Mouse (Mus musculus): ENCODE results near the gene Gucd1.

DNA sequence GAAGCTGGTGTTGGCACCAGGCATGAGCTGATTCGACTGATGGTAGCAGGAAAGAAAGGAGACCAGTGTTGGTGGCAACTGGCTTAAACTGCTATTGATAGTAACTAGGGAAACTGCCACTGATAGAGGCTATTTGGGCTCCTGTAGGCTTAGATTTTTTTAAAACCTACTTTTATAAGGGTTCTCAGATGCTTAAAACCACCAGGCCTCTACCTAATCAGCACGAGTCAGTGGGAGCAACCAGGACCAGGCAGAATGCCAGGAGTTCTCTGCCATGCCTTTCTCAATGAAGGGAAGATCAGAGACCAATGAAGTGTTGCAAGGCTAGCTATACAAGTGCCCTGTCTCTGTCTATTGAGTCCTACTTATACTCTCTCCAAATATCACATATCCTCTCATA, 28.2 kb downstream of the Gucd1 start:
- TF ChIP-seq POLR2A (IDR thresholded peaks at IDR 0.05; ENCODE audit: borderline replicate concordance, extremely low read depth, low read depth, low read length) = no peak
- no peak for TF ChIP-seq CTCF (IDR thresholded peaks at IDR 0.05; ENCODE audit: insufficient read depth, low read length)
